Mouse (Mus musculus) stomach, embryonic 16.5 days (tissue): ENCODE measurements around the gene Tnrc6c. TPM values are rescaled to one million over a fixed set of nuclear protein-coding genes. Genes with fewer than 3 reads are reported as not detected.

ENCODE experiments used
- ATAC-seq: fragments of 200-750 bp; cut with Nextera tagmentation; 2 replicates; pipeline ENCODE4 v1.8.0; 2017; ENCODE audit warnings: moderate number of reproducible peaks, moderate TSS enrichment; ENCODE audit not compliant: insufficient read depth, low FRiP score
- H3K27ac ChIP-seq: fragments of 300-500 bp; sonication (generic); 2 replicates; pipeline ENCODE4 v1.5.1; 2014; ENCODE audit warnings: low read length
- H3K27me3 ChIP-seq: fragments of 300-500 bp; sonication (generic); 2 replicates; pipeline ENCODE4 v1.6.1; 2014; ENCODE audit warnings: low read length, control low read depth, mixed read lengths; ENCODE audit not compliant: control insufficient read depth, insufficient read depth
- H3K36me3 ChIP-seq: fragments of 300-500 bp; sonication (generic); 2 replicates; pipeline ENCODE4 v1.6.1; 2014; ENCODE audit warnings: low read length; ENCODE audit not compliant: control insufficient read depth, insufficient read depth
- H3K4me1 ChIP-seq: fragments of 300-500 bp; sonication (generic); 2 replicates; pipeline ENCODE4 v1.6.1; 2014; ENCODE audit warnings: low read length, control low read depth, mixed read lengths; ENCODE audit not compliant: control insufficient read depth, insufficient read depth
- H3K4me2 ChIP-seq: fragments of 300-500 bp; sonication (generic); 2 replicates; pipeline ENCODE4 v1.6.1; 2014; ENCODE audit warnings: low read depth, low read length, mixed read lengths
- H3K4me3 ChIP-seq: fragments of 300-500 bp; sonication (generic); replicated peaks from 2 replicates; pipeline ENCODE4 v1.5.1; 2014; ENCODE audit warnings: mild to moderate bottlenecking, low read length
- H3K9ac ChIP-seq: fragments of 300-500 bp; sonication (generic); 2 replicates; pipeline ENCODE4 v1.6.1; 2014; ENCODE audit warnings: low read length
- H3K9me3 ChIP-seq: fragments of 300-500 bp; sonication (generic); replicated peaks from 2 replicates; pipeline ENCODE4 v1.6.1; 2016; ENCODE audit warnings: low read length, control low read depth; ENCODE audit not compliant: control insufficient read depth
- WGBS: fragments of 180-500 bp; shearing (Covaris S2); extraction: QIAGEN DNeasy Blood & Tissue Kit; methylation state at CpG from one replicate; pipeline ENCODE4 v1.1.7; 2014; 5-methylcytosine and 5-hydroxymethylcytosine counted together
- polyA plus RNA-seq: library from polyadenylated mRNA; unstranded; fragments of >200 nt; fragmentation: Nextera tagmentation; extraction: Ambion mirVana; gene quantifications from 2 replicates; pipeline ENCODE4 v1.2.1, GENCODE M21; 2015

Tnrc6c gene
- polyA plus RNA-seq, 1 experiment from 2014 or later: 10.2 TPM

DNA sequence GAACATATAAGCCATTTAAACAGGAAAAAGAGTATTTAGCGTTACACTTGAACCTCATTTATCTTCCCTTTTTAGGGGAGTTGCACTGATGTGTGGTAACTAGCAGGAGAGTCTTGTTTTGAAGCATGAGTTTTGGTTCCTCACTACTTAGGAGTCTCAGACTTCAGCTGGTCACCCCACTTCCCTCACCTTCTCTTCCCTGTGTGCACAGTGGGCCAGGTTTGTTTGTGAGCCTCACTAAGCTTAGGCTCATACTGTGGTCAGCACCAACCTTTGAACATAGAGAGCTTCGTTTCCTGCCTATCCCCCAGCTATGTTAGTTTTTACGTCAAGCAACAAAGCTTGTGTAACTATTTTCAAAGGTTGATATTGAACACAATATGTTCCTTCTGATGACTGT is 64.7 kb downstream of the Tnrc6c start:
- ATAC-seq: no peak
- Histone ChIP-seq H3K9me3 (no peaks in the 10 kb centered on the region), H3K9ac (no peak overlapping the region), H3K4me2 (no peak overlapping the region), H3K4me1 (no peaks in the 10 kb centered on the region), H3K4me3 (no peak overlapping the region), H3K27me3 (no peaks in the 10 kb centered on the region), H3K27ac (no peak overlapping the region), H3K36me3 (peaks cover 17% of the 10 kb centered on the region; the same call in 1 of the 2 replicates)
- 84% methylated on average over 3 of the region's 3 CpGs for WGBS

DNA sequence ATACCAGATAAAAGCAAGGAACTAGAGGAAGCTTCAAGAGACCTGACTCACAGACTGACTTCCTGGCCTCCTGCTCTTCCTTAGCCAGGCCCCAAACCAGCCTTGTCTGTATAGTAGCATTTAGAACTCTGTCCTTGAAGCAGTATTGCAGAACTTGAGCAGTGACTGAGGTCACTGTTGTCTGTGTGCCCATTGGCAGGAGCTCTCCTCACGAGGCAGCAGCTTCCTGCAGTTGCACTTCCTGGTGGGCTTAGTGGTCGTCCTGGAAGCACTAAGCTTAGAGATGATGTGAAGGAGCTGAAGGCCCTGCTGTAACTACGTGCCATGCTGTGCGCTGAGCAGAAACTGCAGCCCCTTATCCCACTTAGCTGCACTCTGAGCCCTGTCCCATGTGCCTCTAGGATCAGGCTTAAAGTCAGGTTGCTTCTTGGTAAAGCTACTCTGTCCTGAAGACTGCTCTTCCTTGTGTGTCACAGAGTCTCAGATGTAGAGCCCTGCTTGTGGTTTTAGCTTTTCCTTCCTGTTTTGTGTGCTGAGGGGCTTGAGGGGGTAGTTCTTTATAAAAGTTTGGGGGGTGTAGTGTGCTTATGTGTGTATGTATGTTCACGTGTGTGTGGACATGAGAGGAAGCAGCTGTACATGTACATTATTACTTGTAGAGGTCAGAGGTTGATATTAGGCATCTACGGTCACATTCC is 70.7 kb downstream of the Tnrc6c start:
- Histone ChIP-seq H3K27ac (no peak overlapping the region), H3K9ac (no peak overlapping the region), H3K4me3 (no peak overlapping the region), H3K4me1 (peaks cover 7% of the 10 kb centered on the region), H3K4me2 (no peak overlapping the region), H3K9me3 (no peaks in the 10 kb centered on the region), H3K27me3 (no peaks in the 10 kb centered on the region), H3K36me3 (peaks cover 9% of the 10 kb centered on the region; the same call in 1 of the 2 replicates)
- 75% methylated on average over 6 of the region's 6 CpGs for WGBS
- ATAC-seq: no peak

DNA sequence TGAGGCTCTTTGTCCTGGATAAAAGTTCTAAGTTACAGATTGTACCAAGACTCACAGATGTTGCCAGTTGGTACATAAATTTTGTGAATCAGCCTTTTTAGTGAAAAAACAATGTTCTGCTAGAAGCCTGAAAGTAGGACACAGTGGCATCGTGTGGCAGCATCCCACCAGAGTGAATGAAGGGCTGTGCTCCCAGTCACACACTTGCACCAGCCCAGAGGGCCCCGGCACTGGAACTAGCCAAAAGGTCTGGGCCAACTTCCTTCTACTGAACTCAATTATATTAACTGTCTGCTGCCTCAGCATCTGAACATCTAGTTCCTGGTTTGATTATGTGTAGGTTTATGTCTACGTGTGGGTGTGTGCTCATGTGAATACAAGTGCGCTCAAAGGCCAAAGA is 72.9 kb downstream of the Tnrc6c start:
- H3K27ac ChIP-seq: no peak overlapping the region
- H3K9me3 ChIP-seq: no peaks in the 10 kb centered on the region
- no peak overlapping the region for H3K4me2 ChIP-seq
- no peak overlapping the region for H3K9ac ChIP-seq
- H3K4me3 ChIP-seq: no peak overlapping the region
- peaks cover 7% of the 10 kb centered on the region for H3K4me1 ChIP-seq
- WGBS: 90% methylated on average over 4 of the region's 4 CpGs
- no peaks in the 10 kb centered on the region for H3K27me3 ChIP-seq
- 0 out of 2 replicates have a peak, but pooled peaks cover 3% of the 10 kb centered on the region for H3K36me3 ChIP-seq
- ATAC-seq: no peak

DNA sequence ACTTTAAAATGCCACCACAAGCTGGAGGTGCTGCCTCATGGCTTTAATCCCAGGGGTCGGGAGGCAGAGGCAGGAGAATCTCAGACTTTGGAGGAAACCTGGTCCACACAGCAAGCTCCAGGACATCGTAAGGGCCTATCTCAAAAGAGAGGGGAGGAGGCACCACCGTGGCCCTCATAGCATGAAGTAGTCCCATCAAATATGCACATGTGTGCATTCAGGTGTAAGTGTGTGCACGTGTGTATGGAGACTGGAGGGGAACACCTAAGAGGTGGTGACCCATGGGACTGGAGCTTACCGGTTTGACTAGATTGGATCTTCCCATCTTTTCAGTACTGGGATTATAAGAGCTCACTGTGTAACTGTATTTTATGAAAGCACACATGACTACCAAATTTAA is 74.2 kb downstream of the Tnrc6c start:
- Histone ChIP-seq H3K9ac (no peak overlapping the region), H3K27me3 (no peaks in the 10 kb centered on the region), H3K27ac (no peak overlapping the region), H3K4me3 (no peak overlapping the region), H3K4me1 (peaks cover 7% of the 10 kb centered on the region), H3K9me3 (no peaks in the 10 kb centered on the region), H3K36me3 (0 out of 2 replicates have a peak, but pooled peaks cover 4% of the 10 kb centered on the region), H3K4me2 (no peak overlapping the region)
- ATAC-seq: no peak
- 86% methylated on average over 5 of the region's 5 CpGs for WGBS

DNA sequence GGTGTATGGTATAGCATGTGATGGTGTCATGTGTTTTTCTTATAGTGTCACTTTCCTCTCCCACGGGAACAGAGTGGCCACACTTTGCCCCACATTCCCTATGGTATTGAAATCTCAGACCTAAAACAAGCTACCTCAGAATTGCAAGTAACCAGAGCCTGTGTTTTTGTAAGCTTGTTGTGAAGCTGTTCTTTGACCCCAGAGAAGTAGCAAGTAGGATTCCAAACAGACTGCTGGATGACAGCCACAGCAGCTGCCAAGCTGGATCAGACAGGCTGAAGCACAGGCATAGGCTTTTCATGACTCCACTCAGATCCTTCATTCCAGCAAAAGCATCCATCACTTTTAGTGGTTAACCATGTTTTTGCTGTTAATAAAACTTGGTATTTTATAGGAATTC is 74.8 kb downstream of the Tnrc6c start:
- Histone ChIP-seq H3K4me3 (no peak overlapping the region), H3K9ac (no peak overlapping the region), H3K36me3 (peaks cover 7% of the 10 kb centered on the region; the same call in 1 of the 2 replicates), H3K27me3 (no peaks in the 10 kb centered on the region), H3K4me2 (no peak overlapping the region), H3K27ac (no peak overlapping the region), H3K9me3 (no peaks in the 10 kb centered on the region), H3K4me1 (peaks cover 7% of the 10 kb centered on the region)
- WGBS: 55% methylated on average over 1 of the region's 1 CpGs
- ATAC-seq: no peak

DNA sequence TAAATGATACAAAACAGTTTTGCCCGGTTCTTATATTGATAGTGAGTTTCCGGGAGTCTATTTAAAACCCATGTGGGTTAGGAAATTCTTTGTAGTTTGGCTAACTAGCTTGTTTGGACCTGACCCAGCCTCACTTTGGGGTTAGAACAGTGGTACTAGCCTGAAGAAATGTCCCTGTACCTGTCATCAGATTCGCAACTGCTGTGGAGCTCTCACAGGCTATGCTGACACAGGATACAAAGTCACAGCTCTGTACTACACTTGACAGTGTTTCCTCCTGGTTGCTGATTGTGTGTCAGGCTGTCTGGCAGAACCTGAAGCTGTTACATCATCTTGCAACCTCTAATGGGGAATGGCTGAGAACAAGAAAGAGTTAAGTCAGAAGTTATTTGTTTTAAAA is 75.3 kb downstream of the Tnrc6c start:
- Histone ChIP-seq H3K9ac (no peak overlapping the region), H3K4me3 (no peak overlapping the region), H3K27me3 (no peaks in the 10 kb centered on the region), H3K27ac (no peak overlapping the region), H3K9me3 (no peaks in the 10 kb centered on the region), H3K4me1 (peaks cover 7% of the 10 kb centered on the region), H3K36me3 (peaks cover 7% of the 10 kb centered on the region; the same call in 1 of the 2 replicates), H3K4me2 (no peak overlapping the region)
- no peak for ATAC-seq
- WGBS: 77% methylated on average over 3 of the region's 3 CpGs

DNA sequence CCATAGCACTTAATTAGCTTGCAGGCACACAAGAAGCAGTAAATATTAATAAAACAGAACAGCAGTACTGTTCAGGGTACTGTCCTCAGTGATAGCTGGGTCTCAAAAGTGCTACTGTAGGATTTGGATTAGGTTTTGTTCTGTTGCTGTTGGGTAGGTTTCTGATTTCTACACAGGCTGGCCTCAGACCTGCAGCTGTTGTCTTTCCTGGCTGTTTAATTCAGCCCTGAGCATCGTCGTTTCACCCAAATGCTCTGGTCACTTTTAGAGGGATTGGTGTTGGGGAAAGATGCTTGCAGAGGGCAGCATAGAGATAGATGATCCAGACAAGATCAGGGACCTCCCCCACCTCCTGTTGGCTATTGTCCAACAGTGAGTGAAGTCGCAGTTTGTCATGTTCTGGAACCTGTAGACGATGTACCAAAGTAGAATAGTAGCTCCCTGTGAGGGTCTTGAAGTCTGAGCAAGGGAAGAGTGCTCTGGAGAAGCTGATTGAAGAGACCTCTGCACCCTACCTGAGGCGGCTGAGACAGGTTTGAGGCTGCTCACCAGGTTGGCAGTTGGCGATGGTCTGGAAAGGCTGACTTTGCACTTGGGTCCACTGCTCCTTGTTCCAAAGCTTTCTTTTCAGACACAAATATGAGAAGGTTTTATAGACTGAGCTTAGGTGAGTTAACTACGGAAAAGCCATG is 75.9 kb downstream of the Tnrc6c start:
- Histone ChIP-seq H3K4me2 (no peak overlapping the region), H3K9me3 (no peaks in the 10 kb centered on the region), H3K4me3 (no peak overlapping the region), H3K9ac (no peak overlapping the region), H3K27ac (no peak overlapping the region), H3K36me3 (peaks cover 7% of the 10 kb centered on the region; the same call in 1 of the 2 replicates), H3K4me1 (peaks cover 7% of the 10 kb centered on the region), H3K27me3 (no peaks in the 10 kb centered on the region)
- WGBS: 74% methylated on average over 7 of the region's 7 CpGs
- no peak for ATAC-seq

DNA sequence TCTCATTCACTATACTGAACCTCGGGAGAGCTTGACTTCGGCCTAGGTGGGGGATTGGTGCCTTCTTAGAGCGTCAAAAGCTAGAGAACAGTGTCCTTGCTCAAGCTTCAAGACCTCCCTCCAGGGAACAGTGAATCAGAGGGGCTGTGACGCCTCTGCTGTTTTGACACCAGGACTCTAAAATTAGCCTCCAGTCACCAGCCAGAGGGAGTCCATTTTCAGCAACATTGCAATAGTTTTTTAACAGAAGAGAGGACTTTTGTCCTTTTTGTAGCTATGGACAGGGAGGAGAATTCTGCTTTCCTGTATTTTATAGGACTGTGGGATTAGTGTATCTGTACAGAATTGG is 76.4 kb downstream of the Tnrc6c start:
- ATAC-seq: no peak
- H3K27ac ChIP-seq: no peak overlapping the region

DNA sequence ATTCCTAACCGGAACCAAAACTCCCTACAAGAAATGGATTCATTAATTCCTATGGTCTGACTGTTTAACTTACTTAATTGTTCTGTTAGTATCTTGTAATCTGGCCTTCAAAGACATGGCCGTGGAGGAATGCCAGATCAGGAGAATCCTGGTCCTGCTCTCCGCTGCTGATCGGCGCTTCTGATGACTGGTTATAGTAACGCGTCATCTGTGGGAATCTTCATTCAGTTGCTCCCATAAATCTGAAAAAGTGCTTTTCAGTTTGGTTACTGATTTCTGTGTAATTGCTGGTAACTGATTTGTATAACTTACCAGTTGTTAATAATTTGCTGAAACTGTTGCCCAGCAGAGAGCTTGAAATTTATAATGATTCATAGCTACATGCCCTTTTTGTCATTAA is 77.4 kb downstream of the Tnrc6c start:
- no peak overlapping the region for H3K4me2 ChIP-seq
- no peak overlapping the region for H3K27ac ChIP-seq
- 83% methylated on average over 7 of the region's 7 CpGs for WGBS
- H3K4me1 ChIP-seq: peaks cover 7% of the 10 kb centered on the region
- no peak overlapping the region for H3K4me3 ChIP-seq
- no peaks in the 10 kb centered on the region for H3K27me3 ChIP-seq
- H3K36me3 ChIP-seq: peaks cover 7% of the 10 kb centered on the region; the same call in 1 of the 2 replicates
- H3K9ac ChIP-seq: no peak overlapping the region
- H3K9me3 ChIP-seq: no peaks in the 10 kb centered on the region
- no peak for ATAC-seq

More for the DNA sequence above, 76.4 kb downstream of the Tnrc6c start:
- H3K36me3 ChIP-seq: peaks cover 7% of the 10 kb centered on the region; the same call in 1 of the 2 replicates
- peaks cover 7% of the 10 kb centered on the region for H3K4me1 ChIP-seq
- H3K9me3 ChIP-seq: no peaks in the 10 kb centered on the region
- WGBS: 80% methylated on average over 4 of the region's 4 CpGs
- H3K27me3 ChIP-seq: no peaks in the 10 kb centered on the region
- H3K4me2 ChIP-seq: no peak overlapping the region
- H3K4me3 ChIP-seq: no peak overlapping the region
- no peak overlapping the region for H3K9ac ChIP-seq
